Mouse (Mus musculus) hindbrain, postnatal 0 days (tissue): ENCODE results near the gene Prpf40b. TPM values are rescaled to one million over a fixed set of nuclear protein-coding genes. Genes with fewer than 3 reads are reported as not detected.

Source experiments
- ATAC-seq: fragments of 200-750 bp; cut with Nextera tagmentation; 2 replicates; pipeline ENCODE4 v1.8.0; 2017; ENCODE audit warnings: mild to moderate bottlenecking, moderate TSS enrichment, moderate library complexity
- DNase-seq: peaks from one replicate; pipeline ENCODE4 v3.0.0-alpha.2; 2015; ENCODE audit warnings: low spot score
- H3K27ac ChIP-seq: fragments of 300-500 bp; sonication (generic); 2 replicates; pipeline ENCODE4 v1.5.1; 2014; ENCODE audit warnings: mild to moderate bottlenecking
- H3K27me3 ChIP-seq: fragments of 300-500 bp; sonication (generic); 2 replicates; pipeline ENCODE4 v1.6.1; 2014; ENCODE audit warnings: low read length, mixed read lengths; ENCODE audit not compliant: insufficient read depth
- H3K36me3 ChIP-seq: fragments of 300-500 bp; sonication (generic); 2 replicates; pipeline ENCODE4 v1.6.1; 2014; ENCODE audit warnings: low read length, mixed read lengths; ENCODE audit not compliant: insufficient read depth
- H3K4me1 ChIP-seq: fragments of 300-500 bp; sonication (generic); 2 replicates; pipeline ENCODE4 v1.6.1; 2014; ENCODE audit warnings: antibody characterized with exemption, low read length, mixed read lengths; ENCODE audit not compliant: insufficient read depth
- H3K4me2 ChIP-seq: fragments of 300-500 bp; sonication (generic); 2 replicates; pipeline ENCODE4 v1.6.1; 2014; ENCODE audit warnings: low read depth, mild to moderate bottlenecking, low read length, moderate library complexity, mixed read lengths
- H3K4me3 ChIP-seq: fragments of 300-500 bp; sonication (generic); 2 replicates; pipeline ENCODE4 v1.5.1; 2014; ENCODE audit warnings: low read length
- H3K9ac ChIP-seq: fragments of 300-500 bp; sonication (generic); replicated peaks from 2 replicates; pipeline ENCODE4 v1.6.1; 2014; ENCODE audit warnings: mild to moderate bottlenecking, low read length, moderate library complexity, mixed read lengths
- H3K9me3 ChIP-seq: fragments of 300-500 bp; sonication (generic); 2 replicates; pipeline ENCODE4 v1.6.1; 2016; ENCODE audit warnings: low read length, mixed read lengths
- CTCF ChIP-seq: IDR thresholded peaks from 2 replicates; pipeline ENCODE4 v1.5.1; 2016; ENCODE audit warnings: antibody characterized with exemption, control low read depth, low read depth
- WGBS: fragments of 180-500 bp; shearing (Covaris S2); extraction: QIAGEN DNeasy Blood & Tissue Kit; methylation state at CpG from one replicate; pipeline ENCODE4 v1.1.7; 2014; 5-methylcytosine and 5-hydroxymethylcytosine counted together
- polyA plus RNA-seq: library from polyadenylated mRNA; unstranded; fragments of >200 nt; fragmentation: Nextera tagmentation; extraction: Ambion mirVana; gene quantifications from 2 replicates; pipeline ENCODE4 v1.2.1, GENCODE M21; 2015
- total RNA-seq: library from RNA; depleted of rRNA; stranded (reverse); fragments of >200 nt; gene quantifications from 2 replicates; pipeline ENCODE4 v1.2.3, GENCODE M21; 2014

The Prpf40b gene
- total and polyA plus RNA-seq, 2 experiments from 2014 or later = 94.2 to 101 TPM

DNA sequence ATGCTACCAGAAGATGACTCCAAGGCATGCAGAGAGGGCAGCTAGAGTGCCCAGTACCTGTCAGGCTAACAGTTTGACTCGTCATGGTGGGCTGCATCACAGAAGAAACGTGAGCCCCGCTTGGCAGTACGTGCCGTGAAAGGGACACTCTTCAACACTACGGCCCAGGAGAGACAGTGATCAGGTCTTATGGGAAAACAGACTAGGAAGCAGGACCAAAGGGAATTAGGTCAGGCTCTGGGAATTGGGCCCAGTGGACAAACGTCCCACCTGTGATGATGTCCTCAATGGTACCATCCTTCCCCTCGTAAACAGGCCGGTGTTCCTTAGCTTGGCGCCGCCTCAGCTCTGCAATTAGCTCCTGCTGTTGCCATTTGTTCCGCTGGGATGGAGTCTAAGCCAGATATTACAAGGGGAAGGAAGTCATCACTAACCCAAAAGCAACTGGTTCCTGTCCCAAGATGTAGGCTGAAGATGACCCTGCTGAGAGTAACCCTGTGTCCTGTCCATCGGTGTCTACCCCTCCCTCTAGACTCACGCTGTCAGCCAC lies 24.0 kb downstream of the Prpf40b start:
- no peak overlapping the region for H3K9ac ChIP-seq
- no peak overlapping the region for H3K4me3 ChIP-seq
- H3K9me3 ChIP-seq = no peaks in the 10 kb centered on the region
- H3K27ac ChIP-seq = peak overlapping the region; percentile 74; the same call in 1 of the 2 replicates
- ATAC-seq (no peak), DNase-seq (peak; percentile 18)
- TF ChIP-seq CTCF = no peak
- peaks cover 62% of the 10 kb centered on the region for H3K36me3 ChIP-seq
- no peak overlapping the region for H3K4me2 ChIP-seq
- WGBS = 74% methylated on average over 14 of the region's 14 CpGs
- H3K4me1 ChIP-seq = no peaks in the 10 kb centered on the region
- no peaks in the 10 kb centered on the region for H3K27me3 ChIP-seq

DNA sequence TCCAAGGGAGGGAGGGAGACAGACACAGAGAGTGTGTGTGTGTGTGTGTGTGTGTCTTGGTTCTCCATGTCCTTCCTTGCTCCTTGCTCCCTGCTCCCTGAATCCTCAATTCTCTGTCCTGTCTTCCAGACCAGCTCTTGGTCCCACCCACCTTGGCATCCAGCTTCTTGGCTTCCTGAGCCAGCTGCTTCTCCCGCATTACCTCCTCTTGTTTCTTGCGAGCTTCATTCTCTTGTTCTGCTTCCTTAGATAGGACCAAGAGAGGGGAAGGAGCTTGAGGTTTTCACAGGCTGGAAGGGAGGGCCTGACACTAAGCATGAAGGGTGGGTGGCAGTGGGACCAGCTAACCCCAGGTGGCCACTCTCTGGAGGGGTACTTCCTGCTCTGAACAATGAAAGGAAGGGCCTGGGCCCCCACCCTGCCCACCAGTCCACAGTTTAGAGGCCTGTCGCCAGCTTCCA lies 24.6 kb downstream of the Prpf40b start:
- DNase-seq (no peak), ATAC-seq (no peak)
- Histone ChIP-seq H3K4me2 (no peak overlapping the region), H3K27ac (peak overlapping the region; percentile 74; the same call in 1 of the 2 replicates), H3K36me3 (peaks cover 62% of the 10 kb centered on the region), H3K4me1 (no peaks in the 10 kb centered on the region), H3K4me3 (no peak overlapping the region), H3K9me3 (no peaks in the 10 kb centered on the region), H3K27me3 (no peaks in the 10 kb centered on the region), H3K9ac (no peak overlapping the region)
- no peak for TF ChIP-seq CTCF
- WGBS = 55% methylated on average over 3 of the region's 3 CpGs

DNA sequence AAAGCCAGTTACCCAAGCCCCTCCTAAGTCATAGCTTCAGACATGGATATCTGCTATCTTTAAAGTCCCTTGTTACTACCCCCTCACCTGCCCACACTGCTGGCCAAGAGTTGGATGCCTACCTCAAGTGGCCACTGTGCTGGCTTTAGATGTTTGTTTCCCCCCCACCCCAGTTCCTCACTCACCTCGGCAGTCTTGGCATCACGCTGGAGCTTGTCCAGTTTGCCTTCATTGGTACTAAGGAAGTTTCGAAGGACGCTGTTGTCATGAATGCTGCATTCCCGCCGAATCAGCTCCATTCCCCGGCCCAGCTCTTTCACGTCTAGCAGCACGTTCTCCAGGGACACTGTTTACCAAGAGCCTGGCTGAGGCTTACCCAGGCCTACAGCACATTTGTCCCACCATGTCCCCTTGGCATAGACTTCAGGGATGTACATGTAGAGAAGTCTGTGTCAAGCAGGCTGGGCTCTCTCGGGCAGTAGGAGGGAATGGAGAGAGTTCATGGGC lies 25.3 kb downstream of the Prpf40b start:
- Histone ChIP-seq H3K4me3 (no peak overlapping the region), H3K9me3 (no peaks in the 10 kb centered on the region), H3K4me2 (no peak overlapping the region), H3K36me3 (peaks cover 62% of the 10 kb centered on the region), H3K27ac (no peak overlapping the region; the same call in 1 of the 2 replicates), H3K9ac (no peak overlapping the region), H3K27me3 (no peaks in the 10 kb centered on the region), H3K4me1 (no peaks in the 10 kb centered on the region)
- ATAC-seq = no peak
- WGBS = 77% methylated on average over 10 of the region's 10 CpGs
- DNase-seq = no peak
- TF ChIP-seq CTCF = no peak

DNA sequence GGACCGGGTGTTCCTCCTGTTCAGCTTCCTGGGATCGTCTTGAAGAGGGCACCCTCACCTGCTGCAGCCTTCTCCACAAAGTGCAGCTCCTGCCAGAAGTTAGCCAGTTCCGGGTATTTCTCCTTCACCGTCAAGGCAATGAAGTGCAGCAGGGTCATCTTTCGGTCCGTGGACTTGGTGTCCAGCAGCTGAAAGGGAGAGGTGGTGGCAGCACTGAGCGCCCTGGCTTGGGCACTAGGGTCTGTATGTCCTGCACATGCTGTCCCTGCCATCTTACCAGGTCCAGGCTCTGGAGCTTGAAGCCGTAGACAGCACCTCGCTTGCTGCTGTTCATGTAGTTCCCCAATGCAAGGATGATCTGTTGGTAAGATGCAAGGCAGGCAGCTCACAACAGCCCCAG lies 26.1 kb downstream of the Prpf40b start:
- Histone ChIP-seq H3K27ac (no peak overlapping the region), H3K4me1 (no peaks in the 10 kb centered on the region), H3K9ac (no peak overlapping the region), H3K4me3 (no peak overlapping the region), H3K9me3 (no peaks in the 10 kb centered on the region), H3K36me3 (peaks cover 62% of the 10 kb centered on the region), H3K4me2 (no peak overlapping the region), H3K27me3 (no peaks in the 10 kb centered on the region)
- ATAC-seq (no peak), DNase-seq (no peak)
- TF ChIP-seq CTCF = no peak; the same call in 1 of the 2 replicates
- WGBS = 84% methylated on average over 9 of the region's 9 CpGs

DNA sequence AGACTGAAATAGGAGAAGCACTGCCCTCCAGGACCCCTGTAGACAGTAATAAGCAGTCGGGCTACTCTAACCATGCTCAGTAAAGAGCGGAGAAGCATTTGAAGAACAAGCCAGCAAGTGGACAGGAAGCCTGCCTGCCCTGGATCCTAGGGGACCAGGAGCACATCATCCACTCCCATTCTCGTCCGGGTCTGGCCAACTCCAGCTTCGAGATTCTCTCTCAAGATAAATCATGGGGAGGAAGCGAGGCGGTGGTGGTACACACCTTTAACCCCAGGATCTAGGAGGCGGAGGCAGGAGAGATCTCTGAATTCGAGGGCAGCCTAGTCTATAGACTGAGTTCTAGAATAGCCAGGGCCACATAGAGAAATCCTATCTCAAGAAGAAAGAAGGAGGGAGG lies 29.3 kb downstream of the Prpf40b start:
- no peak overlapping the region for H3K4me3 ChIP-seq
- peaks cover 41% of the 10 kb centered on the region; the same call in 1 of the 2 replicates for H3K36me3 ChIP-seq
- no peak for TF ChIP-seq CTCF
- DNase-seq (no peak), ATAC-seq (no peak)
- 85% methylated on average over 9 of the region's 9 CpGs for WGBS
- no peaks in the 10 kb centered on the region for H3K27me3 ChIP-seq
- H3K9me3 ChIP-seq = no peaks in the 10 kb centered on the region
- no peaks in the 10 kb centered on the region for H3K4me1 ChIP-seq
- H3K9ac ChIP-seq = no peak overlapping the region
- no peak overlapping the region for H3K27ac ChIP-seq
- H3K4me2 ChIP-seq = no peak overlapping the region

DNA sequence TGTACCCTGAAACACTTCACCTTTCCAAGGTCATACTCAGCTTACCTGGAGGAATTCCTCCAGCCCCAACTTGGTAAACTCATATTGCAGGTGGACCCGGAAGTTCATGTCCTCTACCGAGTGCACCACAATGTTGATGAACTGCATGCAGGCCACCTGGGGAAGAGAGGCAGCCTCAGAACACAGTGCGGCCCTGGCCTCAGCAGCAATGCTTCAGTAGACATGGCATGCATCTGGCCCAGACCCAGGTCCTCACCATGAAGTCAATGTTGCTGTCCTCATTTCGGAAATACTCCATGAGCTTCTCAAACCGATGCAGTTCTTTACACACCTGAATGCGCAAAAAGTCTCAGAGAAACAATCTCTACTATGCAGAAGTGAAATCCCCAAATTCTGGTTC lies 30.7 kb downstream of the Prpf40b start:
- peaks cover 33% of the 10 kb centered on the region; the same call in 1 of the 2 replicates for H3K36me3 ChIP-seq
- ATAC-seq = no peak

DNA sequence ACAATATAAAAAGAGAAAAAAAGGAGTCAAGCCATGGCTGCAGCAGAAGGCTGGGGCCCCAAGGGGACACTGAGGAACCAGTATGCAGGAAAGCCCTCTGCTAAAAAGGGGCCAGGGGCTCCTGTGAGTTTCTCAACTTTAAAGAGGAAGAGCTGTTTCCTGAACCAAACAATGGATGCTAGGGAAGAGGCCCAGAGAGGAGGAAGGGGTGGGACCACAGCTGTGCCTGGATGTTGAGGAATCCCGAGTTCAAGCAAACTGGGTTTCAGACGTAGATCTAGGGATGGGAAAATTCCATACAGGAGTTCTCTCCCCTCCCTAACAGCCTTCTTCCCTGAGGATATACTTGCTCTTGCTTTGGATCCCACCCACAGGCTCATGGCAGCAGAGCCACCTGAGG lies 31.5 kb downstream of the Prpf40b start:
- H3K9me3 ChIP-seq = no peaks in the 10 kb centered on the region
- H3K27ac ChIP-seq = no peak overlapping the region
- no peak overlapping the region for H3K4me3 ChIP-seq
- no peak for ATAC-seq
- TF ChIP-seq CTCF = no peak
- peaks cover 30% of the 10 kb centered on the region; the same call in 1 of the 2 replicates for H3K36me3 ChIP-seq
- H3K9ac ChIP-seq = no peak overlapping the region
- no peak for DNase-seq
- H3K4me2 ChIP-seq = no peak overlapping the region
- 38% methylated on average over 2 of the region's 2 CpGs for WGBS
- H3K27me3 ChIP-seq = no peaks in the 10 kb centered on the region
- no peaks in the 10 kb centered on the region for H3K4me1 ChIP-seq

More for the DNA sequence above, 30.7 kb downstream of the Prpf40b start:
- DNase-seq = no peak
- Histone ChIP-seq H3K9ac (no peak overlapping the region), H3K27me3 (no peaks in the 10 kb centered on the region), H3K4me1 (no peaks in the 10 kb centered on the region), H3K27ac (no peak overlapping the region), H3K4me2 (no peak overlapping the region), H3K4me3 (no peak overlapping the region), H3K9me3 (no peaks in the 10 kb centered on the region)
- TF ChIP-seq CTCF = no peak
- 90% methylated on average over 6 of the region's 6 CpGs for WGBS
